Mouse (Mus musculus): ENCODE measurements at regions not wholly inside any gene's neighbourhood (a gene's known extent, or its start where the extent isn't known, plus 50 kb on each side); places are given as distances from the start of the nearest gene placed in this dataset.

DNA sequence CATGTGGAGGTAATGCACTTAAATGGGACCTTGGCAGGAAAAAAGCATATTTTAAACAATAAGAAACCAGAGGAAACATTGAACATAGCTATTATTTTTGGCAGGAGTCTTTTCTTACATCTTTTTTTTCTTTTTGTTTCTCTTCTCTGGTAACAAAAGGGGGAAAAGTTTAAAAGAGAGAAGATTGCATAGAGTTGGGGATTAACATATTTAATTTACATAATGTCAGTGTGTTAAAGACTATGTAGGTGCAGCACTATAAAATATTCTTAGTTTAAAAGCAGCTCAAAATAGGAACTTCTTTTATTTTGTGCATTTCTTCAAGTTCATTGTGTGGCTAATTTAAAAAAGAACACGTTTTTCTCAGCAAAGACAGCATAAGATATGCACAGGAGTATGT is 1087.5 kb downstream of the Cdh11 start:
- no peak for DNase-seq (ENCODE audit: extremely low read depth, low read depth)

DNA sequence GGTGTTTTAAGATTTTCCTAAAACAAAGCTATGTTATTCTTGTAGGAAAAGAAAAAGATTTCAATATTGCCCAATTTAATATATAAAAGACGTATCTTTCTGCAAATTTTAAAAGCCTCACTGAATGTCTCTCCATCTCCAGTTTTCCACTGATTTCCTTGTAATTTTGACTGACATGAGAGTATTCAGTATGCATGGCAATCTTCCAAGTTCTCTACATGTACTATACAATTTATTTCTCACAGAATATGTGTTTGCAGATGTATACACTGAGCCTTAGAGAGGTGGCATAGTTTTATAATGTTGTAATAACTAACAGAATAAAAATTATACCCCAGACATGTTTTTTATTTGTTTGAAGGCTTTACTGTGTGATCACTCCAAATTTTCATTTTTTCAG is 1094.5 kb downstream of the Cdh11 start:
- no peak for DNase-seq (ENCODE audit: extremely low read depth, low read depth)

DNA sequence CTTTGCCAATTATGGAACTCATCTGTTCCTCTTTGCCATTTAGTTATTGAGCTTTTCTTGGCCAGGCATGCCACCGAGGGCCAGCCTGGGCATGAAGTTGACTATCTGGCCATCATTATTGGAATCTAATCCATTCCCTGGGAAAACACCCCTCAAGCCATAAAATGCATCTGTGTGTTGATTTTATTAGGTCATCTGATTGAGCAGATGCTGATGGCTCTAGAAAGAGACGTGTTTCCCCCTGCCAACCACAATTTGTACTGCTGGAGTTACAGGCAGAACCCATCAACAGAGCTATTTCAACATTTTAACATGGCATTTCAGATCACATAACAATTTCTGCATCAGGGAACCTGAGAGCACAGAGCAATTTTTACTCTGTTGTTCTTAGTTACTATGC is 1116.5 kb downstream of the Cdh11 start:
- DNase-seq (ENCODE audit: extremely low read depth, low read depth): no peak

DNA sequence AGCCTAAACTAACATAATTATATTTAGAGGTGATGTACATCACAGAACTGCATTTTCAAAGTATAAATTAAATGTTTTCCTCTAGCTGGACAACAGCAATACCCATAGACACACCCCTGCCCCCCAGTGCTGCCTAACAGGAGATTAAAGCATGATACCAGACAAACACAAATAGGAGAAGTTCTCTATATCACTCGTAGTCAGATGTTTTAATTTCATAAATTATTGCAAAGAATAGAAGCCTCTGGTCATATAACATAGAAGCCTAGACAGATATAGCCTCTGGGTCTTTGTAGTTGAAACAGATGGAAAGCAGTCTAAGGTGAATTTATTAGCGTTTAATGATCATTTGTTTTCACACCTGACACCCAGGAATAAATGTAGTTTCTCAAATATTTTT is 1122.6 kb downstream of the Cdh11 start:
- no peak for DNase-seq (ENCODE audit: extremely low read depth, low read depth)

DNA sequence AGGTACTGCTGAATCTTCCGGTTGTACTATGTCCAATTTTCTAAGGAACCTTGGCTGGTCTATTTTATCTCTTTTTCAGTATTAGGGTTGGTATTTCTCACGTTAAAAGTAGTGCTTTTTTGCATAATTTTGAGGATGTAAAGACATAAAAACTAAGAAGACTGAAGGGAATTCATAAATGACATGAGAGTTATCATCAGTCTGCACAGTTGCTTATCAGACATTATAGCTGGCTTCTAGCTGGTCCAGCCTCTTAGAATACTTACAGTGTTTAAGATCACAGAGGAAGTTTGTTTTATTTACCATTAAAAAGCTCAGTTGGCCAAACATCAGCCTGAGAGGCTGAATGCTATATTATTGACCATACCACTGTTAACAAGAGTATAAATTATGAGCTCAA is 1130.2 kb downstream of the Cdh11 start:
- DNase-seq (ENCODE audit: extremely low read depth, low read depth): peak; percentile 63

DNA sequence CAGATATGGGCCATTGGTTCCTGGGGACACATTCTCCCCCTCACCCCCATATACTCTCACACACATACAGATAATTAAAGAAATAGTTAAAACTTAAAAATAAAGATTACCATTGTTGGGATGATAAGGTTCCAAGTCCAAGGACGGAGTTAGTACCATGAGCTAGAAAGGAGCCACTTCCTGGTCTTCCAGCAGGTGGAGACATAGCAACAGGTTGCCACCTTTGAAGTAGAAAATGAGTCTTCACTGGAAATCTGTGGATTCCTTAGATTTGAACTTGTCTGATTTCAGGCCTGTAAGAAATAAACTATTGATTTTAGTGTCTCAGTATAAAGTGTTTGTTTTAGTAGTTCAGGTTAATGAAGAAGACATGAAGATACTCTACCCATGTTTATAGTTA is 1156.6 kb downstream of the Cdh11 start:
- no peak for DNase-seq (ENCODE audit: extremely low read depth, low read depth)

DNA sequence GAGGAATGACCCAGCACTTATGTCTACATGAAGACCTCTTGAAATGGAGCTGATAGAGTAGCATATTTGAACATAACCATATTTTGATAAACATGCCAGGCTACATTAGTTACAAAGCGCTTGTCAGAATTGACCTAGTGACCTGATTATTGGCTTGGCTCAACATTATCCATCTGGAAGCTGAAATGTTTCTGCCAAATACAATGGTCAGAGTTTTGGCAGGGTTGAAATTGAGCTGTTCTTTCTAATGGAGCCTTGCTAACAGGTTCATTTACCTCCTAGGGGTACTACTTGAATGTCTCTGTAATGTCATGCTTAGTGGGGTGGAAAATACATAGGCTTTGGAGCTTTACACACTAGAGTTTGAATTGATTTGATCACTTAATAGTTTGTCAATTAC is 1163.5 kb downstream of the Cdh11 start:
- DNase-seq (ENCODE audit: extremely low read depth, low read depth): no peak

DNA sequence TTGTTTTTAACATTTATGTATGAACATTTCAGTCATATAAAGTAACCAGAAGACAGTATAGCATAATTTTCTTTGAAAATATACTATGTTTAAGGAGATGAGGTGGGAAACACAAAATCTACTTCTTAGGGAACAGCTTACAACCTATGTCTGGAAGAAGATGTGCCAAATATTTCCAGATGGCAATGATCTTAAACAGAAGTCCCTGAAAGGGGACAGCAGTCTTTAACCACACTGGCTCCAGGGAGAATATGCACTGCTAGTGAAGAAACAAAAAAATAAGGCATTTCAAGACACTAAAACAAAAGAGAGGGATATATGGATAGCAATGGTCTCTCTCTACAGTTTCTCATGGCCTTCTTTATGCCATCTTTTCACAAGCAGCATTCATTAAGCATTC is 1194.3 kb downstream of the Cdh11 start:
- DNase-seq (ENCODE audit: extremely low read depth, low read depth): no peak

DNA sequence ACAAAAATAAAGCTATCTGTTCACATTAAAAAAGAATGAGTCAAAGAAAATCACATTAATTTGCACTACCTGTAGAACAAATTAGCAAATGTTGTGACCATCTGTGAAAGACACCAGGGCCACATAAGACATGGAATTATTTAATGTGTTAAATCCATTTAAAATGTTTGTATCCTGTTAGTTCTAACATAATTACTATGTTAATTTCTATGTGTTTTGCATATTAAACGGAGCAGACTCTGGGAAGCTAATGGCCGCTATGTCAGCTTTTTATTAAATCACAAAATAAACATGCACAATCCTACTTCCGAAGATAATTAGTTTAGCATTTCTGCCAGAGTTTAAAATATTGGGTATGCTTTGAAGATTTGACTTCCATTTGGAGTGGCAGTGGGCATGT is 1194.8 kb downstream of the Cdh11 start:
- DNase-seq (ENCODE audit: extremely low read depth, low read depth): no peak

DNA sequence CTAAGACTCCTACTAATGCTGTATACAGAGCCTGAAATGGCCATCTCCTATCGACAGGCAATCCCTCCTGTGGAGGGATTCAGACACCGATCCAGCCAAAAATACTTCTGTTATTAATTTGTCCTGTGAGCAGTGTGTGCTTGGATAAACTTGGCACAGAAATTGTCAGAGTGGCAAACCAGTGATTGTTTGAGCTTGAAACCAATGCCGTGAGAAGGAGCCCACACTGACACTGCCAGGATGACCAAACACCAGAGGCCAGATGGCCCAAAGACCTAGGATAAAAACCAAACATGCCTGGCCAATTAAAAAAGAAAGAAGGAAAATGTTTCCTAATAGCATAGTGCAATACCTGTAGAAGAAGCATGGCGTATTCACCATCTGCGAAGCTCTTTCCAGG is 1221.0 kb downstream of the Cdh11 start:
- DNase-seq (ENCODE audit: extremely low read depth, low read depth): no peak

DNA sequence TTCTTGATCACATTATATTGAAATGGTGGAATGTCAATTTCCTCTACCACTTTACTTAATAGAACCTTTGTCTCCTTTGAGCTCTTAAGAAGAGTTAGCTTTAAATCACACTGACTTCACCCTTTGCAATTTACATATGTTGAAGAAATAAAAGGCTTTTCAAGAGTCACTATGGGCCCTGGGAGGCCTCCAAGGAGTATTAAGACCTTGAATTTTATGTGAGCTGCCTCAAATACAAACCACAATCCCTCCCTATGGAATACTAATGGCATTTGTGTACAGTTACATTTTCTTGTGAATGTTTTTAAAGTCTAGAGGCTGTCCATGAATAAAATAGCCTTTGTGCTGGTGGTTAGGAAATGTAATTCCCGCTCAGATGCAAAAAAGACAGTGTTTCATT is 1262.7 kb downstream of the Cdh11 start:
- no peak for DNase-seq (ENCODE audit: extremely low read depth, low read depth)

DNA sequence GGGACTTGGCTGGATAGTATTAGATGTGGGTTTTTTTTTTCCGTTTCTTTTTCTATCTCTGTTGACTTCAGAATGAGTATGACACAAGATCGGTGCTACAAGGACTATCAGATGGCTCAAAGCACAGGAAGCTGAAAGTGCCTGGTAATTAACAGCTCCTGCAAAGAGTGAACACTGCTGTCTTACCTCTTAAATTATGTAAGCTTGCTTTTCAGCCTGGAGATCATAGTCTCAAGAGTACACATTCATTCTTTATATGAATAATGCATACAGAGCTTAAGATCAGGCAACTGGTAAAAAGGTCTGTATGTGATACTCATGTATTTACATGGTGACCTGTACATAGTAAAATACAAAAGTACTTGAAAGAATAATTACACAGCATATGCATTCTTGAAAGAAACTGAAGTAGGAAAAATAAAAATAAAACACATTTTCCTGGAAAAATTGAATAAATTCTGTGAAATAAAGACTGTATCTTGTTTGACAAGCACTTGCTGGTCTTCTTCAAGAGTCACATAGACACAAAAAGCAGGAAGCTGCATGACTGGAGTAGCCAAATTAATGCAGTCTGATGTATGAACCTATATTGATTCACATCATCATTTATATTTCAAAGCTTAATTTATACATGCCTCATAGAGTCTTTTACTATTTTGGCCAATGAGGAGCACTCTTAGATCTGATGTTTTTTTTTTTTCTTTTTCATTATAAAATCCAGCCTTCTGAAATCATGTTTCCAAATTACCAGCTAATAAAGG is 1306.7 kb downstream of the Cdh11 start:
- no peak for DNase-seq (ENCODE audit: extremely low read depth, low read depth)

DNA sequence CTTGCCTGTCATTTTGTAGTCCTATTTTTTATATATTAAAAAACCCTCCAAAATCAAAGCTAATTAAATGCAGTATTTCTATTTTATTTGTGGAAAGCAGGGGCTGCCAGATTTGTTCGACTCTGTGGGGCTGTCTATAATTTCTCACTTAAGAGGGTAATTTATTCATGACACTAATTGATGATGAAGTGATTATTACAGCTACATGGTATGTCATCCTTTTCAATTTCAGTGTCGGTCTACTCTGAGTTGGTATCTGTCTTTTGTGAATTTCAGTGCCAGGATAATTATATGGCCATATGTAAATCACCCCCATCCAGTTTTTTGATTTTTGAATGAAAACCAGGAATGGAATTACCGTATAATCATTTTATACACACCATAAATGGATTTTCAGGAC is 1319.1 kb downstream of the Cdh11 start:
- DNase-seq (ENCODE audit: extremely low read depth, low read depth): no peak

DNA sequence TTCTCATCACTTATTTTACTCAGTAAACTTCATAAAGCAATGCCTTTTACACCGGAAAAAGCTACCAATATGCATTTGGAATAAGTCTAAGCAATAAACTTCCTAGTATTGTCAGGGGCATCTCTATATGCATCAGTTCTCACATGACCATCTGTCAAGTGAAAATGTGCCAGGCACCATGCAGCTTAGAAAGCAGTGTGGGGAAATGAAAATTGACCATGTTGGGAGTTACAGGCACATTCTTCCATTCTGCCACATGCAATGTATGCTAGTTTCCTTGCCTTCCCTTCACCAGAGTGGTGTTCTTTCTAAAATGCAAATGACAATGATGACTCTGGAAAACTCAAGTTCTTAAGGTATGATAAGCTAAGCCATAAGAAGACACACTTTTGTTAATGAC is 1322.9 kb downstream of the Cdh11 start:
- no peak for DNase-seq (ENCODE audit: extremely low read depth, low read depth)

DNA sequence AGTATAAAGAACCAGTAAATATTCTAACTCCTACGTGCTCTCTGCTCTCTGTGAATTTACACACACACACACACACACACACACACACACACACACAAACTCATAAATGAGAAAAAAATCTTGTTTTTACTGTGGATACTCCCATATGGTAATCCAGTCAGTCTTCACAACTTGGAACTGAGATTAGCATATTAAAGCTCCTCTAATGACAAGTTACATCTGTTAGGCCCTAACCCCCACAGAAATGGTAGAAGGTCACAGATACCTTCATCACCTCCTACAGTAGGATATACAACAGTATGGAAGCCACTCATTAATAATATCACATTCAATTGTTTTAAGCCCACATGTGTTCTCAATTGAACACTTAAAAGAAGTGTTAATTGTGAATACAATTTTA is 1340.7 kb downstream of the Cdh11 start:
- DNase-seq (ENCODE audit: extremely low read depth, low read depth): no peak

DNA sequence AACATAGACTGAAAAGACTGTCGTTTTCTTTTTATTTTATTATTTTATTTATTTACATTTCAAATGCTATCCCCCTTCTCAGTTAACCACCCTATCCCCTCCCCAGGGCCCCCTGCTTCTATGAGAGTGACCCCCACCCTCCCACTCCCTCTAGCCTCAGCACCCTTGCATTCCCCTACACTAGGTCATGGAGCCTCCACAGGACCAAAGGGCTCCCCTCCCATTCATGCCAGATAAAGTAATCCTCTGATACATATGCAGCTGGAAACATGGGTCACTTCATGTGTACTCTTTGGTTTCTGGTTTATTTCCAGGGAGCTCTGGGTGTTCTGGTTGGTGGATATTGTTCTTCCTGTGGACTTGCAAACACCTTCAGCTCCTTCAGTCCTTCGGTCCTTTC is 1342.9 kb downstream of the Cdh11 start:
- no peak for DNase-seq (ENCODE audit: extremely low read depth, low read depth)

DNA sequence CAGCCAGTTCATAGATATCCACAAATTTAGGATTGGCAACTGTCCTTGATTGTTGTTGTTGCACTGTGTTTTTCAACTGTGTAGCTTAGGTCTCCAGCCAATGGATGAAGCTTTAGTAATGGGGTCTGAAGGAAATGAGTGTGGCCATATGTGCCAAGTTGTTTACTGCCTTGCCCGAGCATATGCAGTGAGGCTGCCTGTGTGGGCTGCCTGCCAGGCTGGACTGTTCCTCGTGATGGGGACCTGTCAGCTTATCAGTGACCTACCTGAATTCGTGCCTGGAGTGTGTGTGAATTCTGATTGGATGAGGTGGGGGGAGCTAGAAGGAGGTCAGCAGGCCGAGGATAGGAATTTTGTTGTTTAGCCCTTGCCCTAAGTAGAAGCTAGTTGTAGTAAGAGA is 1349.8 kb downstream of the Cdh11 start:
- DNase-seq (ENCODE audit: extremely low read depth, low read depth): no peak
